In the genomic region with DNA sequence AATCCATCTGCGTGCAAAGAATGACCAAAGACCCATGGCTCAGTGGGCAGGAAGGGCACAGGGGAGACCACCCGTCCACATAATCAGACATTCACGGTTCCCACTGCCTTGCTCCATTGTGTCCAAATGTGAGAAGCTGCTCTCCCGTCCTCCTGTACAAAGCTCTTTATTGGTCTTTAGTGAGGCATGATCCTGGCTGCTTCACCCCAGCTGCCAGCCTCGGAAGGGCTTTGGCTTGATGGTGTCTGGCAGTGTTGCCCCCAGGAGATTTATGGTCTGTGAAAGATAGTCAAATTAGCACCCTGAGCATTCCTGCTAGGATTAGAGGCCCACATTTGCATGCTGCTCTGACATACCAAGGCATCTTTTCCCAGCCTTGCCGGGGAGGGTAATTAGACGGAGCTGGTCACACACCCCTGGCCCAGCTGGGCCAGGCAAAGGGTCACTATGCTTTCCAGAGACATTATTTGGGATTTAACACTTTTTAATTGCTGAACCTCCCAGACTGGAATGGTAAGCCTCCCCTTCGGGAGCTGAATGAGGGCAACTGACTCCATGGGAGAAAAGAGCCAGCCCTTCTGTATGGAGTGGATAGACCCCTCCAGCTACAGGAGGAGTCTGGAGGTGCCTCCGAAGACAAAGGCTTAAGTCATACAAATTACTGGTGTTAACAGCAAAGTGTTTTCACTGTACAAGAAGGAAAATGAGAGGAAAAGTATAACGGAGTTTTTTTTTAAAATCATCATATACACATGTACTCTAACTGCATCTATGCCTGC, we compare ENCODE assay signal across 9 mouse cellular contexts. TPM values are rescaled to one million over a fixed set of nuclear protein-coding genes. Genes with fewer than 3 reads are reported as not detected.
DNase-seq lines count a peak whose midpoint lies in the region; ATAC-seq and TF ChIP-seq lines count a peak whose summit lies in the region.
"Had no signal": no experiment of that assay in that cellular context is flagged by ENCODE, and none has a peak within 500 bp of the region (broad histone marks: within the 10 kb centered on the region; RNA-seq: fewer than 3 reads in every experiment).

No protein-coding gene starts in this region.

- WGBS in forebrain, embryonic 12.5 days, result 4% methylated on average over 10 of the region's 10 CpGs
- 10% methylated on average over 10 of the region's 10 CpGs for WGBS in hindbrain, postnatal 0 days
- 7% methylated on average over 10 of the region's 10 CpGs for WGBS in neural tube, embryonic 12.5 days
- 22% methylated on average over 10 of the region's 10 CpGs for WGBS in cerebellum, adult 2 months

- peak overlapping the region; percentile 87 for H3K27ac ChIP-seq in forebrain, embryonic 12.5 days
- peak overlapping the region; percentile 52 for H3K27ac ChIP-seq in hindbrain, postnatal 0 days
- peak overlapping the region; percentile 53 for H3K27ac ChIP-seq in neural tube, embryonic 12.5 days
- no peak overlapping the region for H3K27ac ChIP-seq in cerebellum, adult 2 months (ENCODE audit: insufficient read depth, low read length)
- H3K27ac ChIP-seq: liver, embryonic 13.5 days; stomach, postnatal 0 days had no signal

- no peaks in the 10 kb centered on the region for H3K27me3 ChIP-seq in forebrain, embryonic 12.5 days
- H3K27me3 ChIP-seq in hindbrain, postnatal 0 days (ENCODE audit: insufficient read depth, low read length), result no peaks in the 10 kb centered on the region
- H3K27me3 ChIP-seq in neural tube, embryonic 12.5 days (replicated peaks), result no peaks in the 10 kb centered on the region; the same call in 1 of the 2 replicates
- H3K27me3 ChIP-seq in cerebellum, adult 2 months (ENCODE audit: control insufficient read depth, insufficient read depth, low read length), result no peaks in the 10 kb centered on the region
- H3K27me3 ChIP-seq: liver, embryonic 13.5 days had no signal

- no peak for TF ChIP-seq POLR2A in cerebellum, adult 2 months (IDR thresholded peaks at IDR 0.05; ENCODE audit: borderline replicate concordance, insufficient read depth, low read length)

- peaks cover 23% of the 10 kb centered on the region for H3K36me3 ChIP-seq in forebrain, embryonic 12.5 days (replicated peaks)
- H3K36me3 ChIP-seq in hindbrain, postnatal 0 days (ENCODE audit: insufficient read depth, low read length), result peaks cover 13% of the 10 kb centered on the region; the same call in 1 of the 2 replicates
- peaks cover 18% of the 10 kb centered on the region for H3K36me3 ChIP-seq in neural tube, embryonic 12.5 days

- H3K9ac ChIP-seq in forebrain, embryonic 12.5 days, result no peak overlapping the region
- H3K9ac ChIP-seq in hindbrain, postnatal 0 days (replicated peaks; ENCODE audit: low read length), result no peak overlapping the region
- no peak overlapping the region for H3K9ac ChIP-seq in neural tube, embryonic 12.5 days
- H3K9ac ChIP-seq: liver, embryonic 13.5 days had no signal

- H3K4me3 ChIP-seq in forebrain, embryonic 12.5 days (replicated peaks), result no peak overlapping the region
- no peak overlapping the region for H3K4me3 ChIP-seq in hindbrain, postnatal 0 days (ENCODE audit: low read length)
- H3K4me3 ChIP-seq in neural tube, embryonic 12.5 days, result no peak overlapping the region
- no peak overlapping the region for H3K4me3 ChIP-seq in cerebellum, adult 2 months (replicated peaks; ENCODE audit: insufficient read depth, low read depth, low read length)
- H3K4me3 ChIP-seq: liver, embryonic 13.5 days had no signal

- DNase-seq in embryo, embryonic 11 days, result peak; percentile 74
- peak; percentile 67 for DNase-seq in hindbrain, postnatal 0 days (ENCODE audit: low spot score)
- no peak for DNase-seq in thymus, postnatal 14 days
- DNase-seq in cerebellum, adult 2 months, result no peak
- DNase-seq in thymus, adult 18-20 months, result no peak
- DNase-seq: liver, embryonic 13.5 days had no signal

- H3K9me3 ChIP-seq in forebrain, embryonic 12.5 days, result no peaks in the 10 kb centered on the region
- H3K9me3 ChIP-seq in hindbrain, postnatal 0 days (ENCODE audit: low read length), result no peaks in the 10 kb centered on the region
- no peaks in the 10 kb centered on the region for H3K9me3 ChIP-seq in neural tube, embryonic 12.5 days
- H3K9me3 ChIP-seq: liver, embryonic 13.5 days had no signal

- TF ChIP-seq CTCF in hindbrain, postnatal 0 days (IDR thresholded peaks at IDR 0.05; ENCODE audit: low read depth), result no peak
- no peak for TF ChIP-seq CTCF in cerebellum, adult 2 months (IDR thresholded peaks at IDR 0.05; ENCODE audit: borderline replicate concordance, insufficient read depth, low read depth, low read length)

- peak overlapping the region; percentile 28 for H3K4me2 ChIP-seq in forebrain, embryonic 12.5 days
- H3K4me2 ChIP-seq in hindbrain, postnatal 0 days (ENCODE audit: low read depth, low read length), result 0 out of 2 replicates have a peak overlapping the region, but pooled peaks have one; percentile 3
- peak overlapping the region; percentile 31 for H3K4me2 ChIP-seq in neural tube, embryonic 12.5 days (replicated peaks)
- H3K4me2 ChIP-seq: liver, embryonic 13.5 days had no signal

- peaks cover 16% of the 10 kb centered on the region for H3K4me1 ChIP-seq in forebrain, embryonic 12.5 days
- peaks cover 5% of the 10 kb centered on the region; the same call in 1 of the 2 replicates for H3K4me1 ChIP-seq in hindbrain, postnatal 0 days (ENCODE audit: insufficient read depth, low read length)
- peaks cover 16% of the 10 kb centered on the region; the same call in 1 of the 2 replicates for H3K4me1 ChIP-seq in neural tube, embryonic 12.5 days
- no peaks in the 10 kb centered on the region for H3K4me1 ChIP-seq in cerebellum, adult 2 months (ENCODE audit: control insufficient read depth, insufficient read depth, low read length)
- H3K4me1 ChIP-seq: liver, embryonic 13.5 days had no signal

- ATAC-seq in forebrain, embryonic 12.5 days (ENCODE audit: low FRiP score), result peak; percentile 87
- peak; percentile 91 for ATAC-seq in hindbrain, postnatal 0 days
- peak; percentile 95 for ATAC-seq in neural tube, embryonic 12.5 days (ENCODE audit: low FRiP score, low read depth)

RNA-seq across cellular contexts. Expression of a gene that starts 22.4 kb away (rescaled TPM):
- 34.2 and 40.5 TPM in 2 replicates for polyA plus RNA-seq in forebrain, embryonic 12.5 days (2016; fragmentation: Nextera tagmentation; extraction: Ambion mirVana)
- 19.8 and 34.5 TPM in 2 replicates for total RNA-seq in hindbrain, postnatal 0 days (2014; rRNA removed)
- 26.4 and 27.7 TPM in 2 replicates for polyA plus RNA-seq in hindbrain, postnatal 0 days (2015; fragmentation: Nextera tagmentation; extraction: Ambion mirVana)
- 99.2 and 108 TPM in 2 replicates for polyA plus RNA-seq in neural tube, embryonic 12.5 days (2016; fragmentation: Nextera tagmentation; extraction: Ambion mirVana)
- 8.1 and 10.2 TPM in 2 replicates for polyA plus RNA-seq in cerebellum, adult 2 months (2012; rRNA removed)

RNA-seq across cellular contexts. Expression of a gene that starts 28.9 kb away (rescaled TPM):
- polyA plus RNA-seq in forebrain, embryonic 12.5 days (2016; fragmentation: Nextera tagmentation; extraction: Ambion mirVana), result 20.3 and 20.9 TPM in 2 replicates
- 16.9 and 17.1 TPM in 2 replicates for total RNA-seq in hindbrain, postnatal 0 days (2014; rRNA removed)
- 3.5 TPM in 2 replicates for polyA plus RNA-seq in hindbrain, postnatal 0 days (2015; fragmentation: Nextera tagmentation; extraction: Ambion mirVana)
- polyA plus RNA-seq in neural tube, embryonic 12.5 days (2016; fragmentation: Nextera tagmentation; extraction: Ambion mirVana), result 15.7 and 17.3 TPM in 2 replicates
- 11.2 and 12.0 TPM in 2 replicates for polyA plus RNA-seq in cerebellum, adult 2 months (2012; rRNA removed)

Comparison
In these comparisons a context has a peak if more than half of its experiments do, and no peak if none do; other contexts are left out.
1. DNase-seq: peak in embryo, embryonic 11 days (single experiment) and hindbrain, postnatal 0 days (single experiment); none in thymus, postnatal 14 days (single experiment), cerebellum, adult 2 months (0 of 2) and thymus, adult 18-20 months (0 of 2).
2. Peak in every context shown above with its lines, with median percentiles within 50 percentile points of each other: ATAC-seq and H3K4me2 ChIP-seq.